ENCODE assay signal across 13 mouse cellular contexts in the genomic region with DNA sequence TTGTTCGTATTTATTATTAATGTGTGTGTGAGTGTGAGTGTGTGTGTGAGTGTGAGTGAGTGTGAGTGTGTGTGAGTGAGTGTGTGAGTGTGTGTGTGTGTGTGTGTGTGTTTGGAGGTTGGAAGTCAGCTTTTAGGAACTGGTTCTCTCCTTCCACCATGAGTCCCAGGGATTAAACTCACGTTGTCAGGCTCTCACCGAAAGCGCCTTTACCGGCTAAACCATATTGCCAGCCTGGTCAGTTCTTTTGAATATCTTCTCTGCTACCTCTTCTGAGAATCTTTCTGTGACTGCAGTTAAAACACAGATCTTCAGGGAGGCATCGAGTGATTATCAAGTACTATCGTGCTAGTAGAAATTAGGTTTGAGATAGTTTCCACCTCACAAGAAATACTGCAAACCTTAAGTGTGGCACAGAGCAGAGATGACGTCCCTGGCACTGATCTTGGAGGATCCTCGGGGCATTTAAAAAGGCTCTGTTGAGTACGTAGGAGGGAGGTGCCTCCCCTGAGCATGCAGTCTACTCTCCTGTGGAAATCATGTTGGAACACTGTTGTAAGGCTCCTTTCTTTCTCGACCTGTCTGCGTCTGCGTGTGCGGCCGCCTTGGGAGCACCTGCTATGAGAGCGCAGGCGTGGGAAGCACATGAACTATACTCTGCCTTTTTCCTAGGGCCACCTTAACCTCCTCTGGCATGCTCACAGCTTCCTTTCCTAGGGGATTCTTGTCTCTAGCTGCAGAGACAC. TPM values are rescaled to one million over a fixed set of nuclear protein-coding genes. Genes with fewer than 3 reads are reported as not detected.
DNase-seq lines count a peak whose midpoint lies in the region; ATAC-seq and TF ChIP-seq lines count a peak whose summit lies in the region.
"Had no signal": no experiment of that assay in that cellular context is flagged by ENCODE, and none has a peak within 500 bp of the region (broad histone marks: within the 10 kb centered on the region; RNA-seq: fewer than 3 reads in every experiment).

No protein-coding gene starts in this region.

- TF ChIP-seq CTCF in E14TG2a.4 (conservative IDR thresholded peaks at IDR 0.05; ENCODE audit: low read length), result no peak

- H3K4me2 ChIP-seq in kidney, embryonic 14.5 days (replicated peaks; ENCODE audit: low read depth, low read length), result no peak overlapping the region
- H3K4me2 ChIP-seq: lung, embryonic 14.5 days had no signal

- H3K4me3 ChIP-seq in kidney, embryonic 14.5 days (ENCODE audit: low read length), result no peak overlapping the region
- H3K4me3 ChIP-seq in E14TG2a.4 (replicated peaks; ENCODE audit: low read length), result 0 out of 2 replicates have a peak overlapping the region, but pooled peaks have one; percentile 21

- H3K27ac ChIP-seq in kidney, embryonic 14.5 days (ENCODE audit: low read depth, low read length), result no peak overlapping the region

- peak; percentile 69 for DNase-seq in heart, adult 11 months
- DNase-seq in heart, adult 18-20 months, result no peak
- DNase-seq in kidney, adult 18-20 months, result no peak
- no peak for DNase-seq in layer of hippocampus, adult 8-10 months (ENCODE audit: low spot score in 2 of 2)

- no peak overlapping the region for H3K9ac ChIP-seq in kidney, embryonic 14.5 days (ENCODE audit: low read depth, low read length)
- H3K9ac ChIP-seq: lung, embryonic 14.5 days had no signal

- WGBS in kidney, embryonic 14.5 days, result 68% methylated on average over 17 of the region's 17 CpGs

- no peaks in the 10 kb centered on the region for H3K27me3 ChIP-seq in kidney, embryonic 14.5 days (ENCODE audit: control insufficient read depth, insufficient read depth, low read length)
- 0 out of 2 replicates have a peak, but pooled peaks cover 2% of the 10 kb centered on the region for H3K27me3 ChIP-seq in E14TG2a.4 (ENCODE audit: insufficient read depth, low read length)

- peak; percentile 22; the same call in 1 of the 2 replicates for ATAC-seq in kidney, embryonic 14.5 days (ENCODE audit: low FRiP score, low TSS enrichment)
- peak; percentile 20; the same call in 1 of the 2 replicates for ATAC-seq in erythroblast, adult 5-6 weeks (replicated peaks; ENCODE audit: low FRiP score, poor library complexity, severe bottlenecking)

- no peaks in the 10 kb centered on the region for H3K4me1 ChIP-seq in kidney, embryonic 14.5 days (ENCODE audit: control insufficient read depth, insufficient read depth, low read length)
- H3K4me1 ChIP-seq in E14TG2a.4 (replicated peaks; ENCODE audit: low read depth, low read length), result 0 out of 2 replicates have a peak, but pooled peaks cover 4% of the 10 kb centered on the region

- no peaks in the 10 kb centered on the region for H3K36me3 ChIP-seq in kidney, embryonic 14.5 days (ENCODE audit: control insufficient read depth, insufficient read depth, low read length)
- H3K36me3 ChIP-seq in E14TG2a.4 (ENCODE audit: insufficient read depth, low read length), result no peaks in the 10 kb centered on the region

- H3K9me3 ChIP-seq in kidney, embryonic 14.5 days (ENCODE audit: control insufficient read depth, low read length), result no peaks in the 10 kb centered on the region
- no peaks in the 10 kb centered on the region for H3K9me3 ChIP-seq in E14TG2a.4 (ENCODE audit: low read length)

RNA-seq across cellular contexts. Expression of a gene that starts 10.0 kb away (rescaled TPM):
- 10 to 100 TPM; 82.3 to 82.9 TPM for total RNA-seq in heart, adult 18-20 months (2021)
- 167 and 171 TPM in 2 replicates for polyA plus RNA-seq in kidney, embryonic 14.5 days (2014; fragmentation: Nextera tagmentation; extraction: Ambion mirVana)
- 7.3 and 13.3 TPM in 2 replicates for total RNA-seq in erythroblast, adult 5-6 weeks (2015; ENCODE audit: low replicate concordance)
- total RNA-seq in erythroblast, adult 5-6 weeks (2017; ENCODE audit: low replicate concordance), result 18.2 and 27.0 TPM in 2 replicates
- 100 to 1,000 TPM; 110 to 128 (median 119) TPM for total RNA-seq in layer of hippocampus, adult 8-10 months (2022)

RNA-seq across cellular contexts. Expression of a gene that starts 40.1 kb away (rescaled TPM):
- total RNA-seq in heart, adult 18-20 months (2021), result not detected
- 1.3 and 1.5 TPM in 2 replicates for polyA plus RNA-seq in kidney, embryonic 14.5 days (2014; fragmentation: Nextera tagmentation; extraction: Ambion mirVana)
- total RNA-seq in erythroblast, adult 5-6 weeks (2015; ENCODE audit: low replicate concordance), result not detected in 2 replicates
- not detected in 2 replicates for total RNA-seq in erythroblast, adult 5-6 weeks (2017; ENCODE audit: low replicate concordance)
- under 1 TPM; 0.25 to 0.69 (median 0.50) TPM for total RNA-seq in layer of hippocampus, adult 8-10 months (2022)
- total RNA-seq: adrenal gland, postnatal 14 days; heart, adult 8-10 months; hematopoietic stem cell, adult 5-6 weeks; megakaryocyte, adult 5-6 weeks had no signal
- polyA plus RNA-seq: thymus, adult 2 months had no signal

RNA-seq across cellular contexts. Expression of a gene that starts 44.1 kb away (rescaled TPM):
- not detected for total RNA-seq in heart, adult 18-20 months (2021)
- polyA plus RNA-seq in kidney, embryonic 14.5 days (2014; fragmentation: Nextera tagmentation; extraction: Ambion mirVana), result 0.14 and 0.30 TPM in 2 replicates
- not detected in 2 replicates for total RNA-seq in erythroblast, adult 5-6 weeks (2015; ENCODE audit: low replicate concordance)
- total RNA-seq in erythroblast, adult 5-6 weeks (2017; ENCODE audit: low replicate concordance), result not detected in 2 replicates
- under 1 TPM in 1 of 4 experiments, not detected in 3; 0.16 TPM for total RNA-seq in layer of hippocampus, adult 8-10 months (2022)
- total RNA-seq: heart, adult 8-10 months had no signal

RNA-seq across cellular contexts. Expression of a gene that starts 50.6 kb away (rescaled TPM):
- 10 to 100 TPM; 11.2 to 12.4 TPM for total RNA-seq in heart, adult 18-20 months (2021)
- polyA plus RNA-seq in kidney, embryonic 14.5 days (2014; fragmentation: Nextera tagmentation; extraction: Ambion mirVana), result 15.7 and 29.0 TPM in 2 replicates
- 5.4 and 6.3 TPM in 2 replicates for total RNA-seq in erythroblast, adult 5-6 weeks (2015; ENCODE audit: low replicate concordance)
- total RNA-seq in erythroblast, adult 5-6 weeks (2017; ENCODE audit: low replicate concordance), result 3.6 and 9.9 TPM in 2 replicates
- total RNA-seq in layer of hippocampus, adult 8-10 months (2022), result 10 to 100 TPM; 25.5 to 31.2 (median 28.9) TPM

RNA-seq across cellular contexts. Expression of a gene that starts 54.2 kb away (rescaled TPM):
- 10 to 100 TPM; 14.4 to 17.9 TPM for total RNA-seq in heart, adult 18-20 months (2021)
- 25.9 and 33.3 TPM in 2 replicates for polyA plus RNA-seq in kidney, embryonic 14.5 days (2014; fragmentation: Nextera tagmentation; extraction: Ambion mirVana)
- 84.9 and 110 TPM in 2 replicates for total RNA-seq in erythroblast, adult 5-6 weeks (2015; ENCODE audit: low replicate concordance)
- 123 and 155 TPM in 2 replicates for total RNA-seq in erythroblast, adult 5-6 weeks (2017; ENCODE audit: low replicate concordance)
- 10 to 100 TPM; 26.1 to 31.1 (median 27.1) TPM for total RNA-seq in layer of hippocampus, adult 8-10 months (2022)
